Mouse (Mus musculus): Measurements from ENCODE around the gene Kremen2. TPM values are rescaled to one million over a fixed set of nuclear protein-coding genes. Genes with fewer than 3 reads are reported as not detected.

Kremen2 gene
- total RNA-seq, 2 experiments from 2014 or later: not detected

DNA sequence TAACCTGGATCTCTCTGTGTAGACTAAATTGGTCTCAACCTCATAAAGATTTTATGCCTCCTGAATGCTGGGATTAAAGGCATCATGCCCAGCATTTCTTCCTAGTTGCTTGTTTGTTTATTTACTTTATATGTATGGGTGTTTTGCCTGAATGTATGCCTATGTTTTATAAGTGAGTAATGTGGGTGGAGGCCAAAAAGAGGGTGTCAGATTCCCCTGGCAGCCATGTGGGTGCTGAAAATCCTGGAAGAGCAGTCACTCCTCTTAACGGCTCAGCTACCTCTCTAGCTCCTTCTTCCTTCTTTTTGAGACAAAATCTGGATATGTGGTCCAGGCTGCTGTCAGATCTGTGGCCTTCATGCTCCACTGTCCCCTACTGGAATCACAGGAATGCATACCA, 15.2 kb downstream of the Kremen2 start:
- DNase-seq: no peak

DNA sequence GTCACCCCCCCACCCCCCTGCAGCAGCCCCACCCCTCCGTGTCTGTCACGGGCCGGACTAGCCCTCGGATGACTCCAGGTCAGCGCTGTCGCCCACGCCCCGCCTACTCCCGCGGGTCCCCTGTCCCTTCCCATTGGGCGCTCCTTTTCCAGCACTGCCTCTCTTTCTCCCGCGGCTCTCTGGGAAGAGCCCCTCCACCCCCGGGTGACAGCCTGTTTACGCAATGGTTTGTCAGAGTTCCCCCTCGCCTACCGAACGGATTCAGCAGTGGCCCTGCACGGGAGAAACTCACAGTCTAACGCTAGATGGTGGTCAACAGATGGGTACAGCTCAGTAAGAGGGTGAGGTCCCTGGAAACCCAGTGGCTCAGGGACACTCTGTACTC, 18.9 kb downstream of the Kremen2 start:
- DNase-seq: peak; percentile 91

DNA sequence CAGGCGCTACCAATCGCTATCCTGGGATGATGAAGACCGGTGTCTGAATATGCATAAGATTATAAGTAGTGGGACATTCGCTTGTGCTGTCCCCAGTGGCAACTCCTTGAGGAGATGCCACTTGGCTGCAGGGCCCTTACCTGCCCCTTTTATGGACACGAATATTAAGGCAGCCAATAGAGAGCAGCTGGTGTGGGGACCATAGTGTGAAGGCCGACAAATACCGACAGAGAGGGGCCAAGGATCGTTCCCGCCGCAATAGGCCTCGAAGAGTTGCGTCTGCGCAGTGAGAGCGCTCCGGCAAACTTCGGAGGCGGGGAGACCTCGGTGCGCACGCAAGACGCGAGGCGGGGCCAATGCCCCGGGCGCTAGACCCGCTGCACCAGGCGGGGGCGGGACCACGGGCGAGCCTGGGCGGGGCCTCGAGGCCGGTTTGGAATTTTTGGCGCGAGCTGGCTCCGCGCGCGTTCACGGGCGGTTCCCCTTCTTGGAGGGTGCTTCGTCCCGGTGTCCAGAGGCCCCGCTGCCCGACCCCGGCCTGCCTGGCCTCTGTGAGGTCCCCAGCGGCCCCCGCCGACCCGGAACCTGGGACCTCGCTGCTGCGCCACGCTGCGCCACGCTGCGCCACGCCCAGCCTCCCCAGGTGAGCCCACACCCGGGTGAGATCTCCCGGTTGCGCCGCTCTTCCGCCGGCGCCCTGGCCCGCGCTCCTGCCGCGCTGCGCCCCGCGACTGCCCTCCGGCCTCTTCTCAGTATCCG, 19.5 kb downstream of the Kremen2 start, which contains the start of gene Pkmyt1:
TSS of gene Pkmyt1 (plus strand) at position 338 of the 759 bp plus-strand sequence.
- peak; percentile 97 for DNase-seq

DNA sequence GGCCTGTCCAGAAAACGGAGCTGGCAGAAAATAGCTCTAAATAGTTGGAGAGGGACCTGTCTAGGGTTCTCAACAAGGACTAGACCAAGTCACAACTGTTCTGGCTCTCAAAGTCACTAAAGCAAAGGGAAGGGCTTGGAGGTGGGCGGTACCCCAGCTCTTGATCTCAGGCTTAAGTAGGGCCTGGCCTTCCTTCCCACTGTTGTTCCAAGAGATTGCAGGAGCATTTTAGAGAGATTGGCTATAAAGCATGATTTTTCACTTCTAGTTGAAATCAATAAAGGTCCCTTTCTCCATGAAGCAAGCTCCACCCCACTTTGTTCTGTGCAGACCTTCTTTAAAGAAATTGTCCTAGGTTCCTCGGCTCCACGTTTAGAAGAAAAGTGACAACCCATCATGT, 20.2 kb downstream of the Kremen2 start:
- DNase-seq: no peak

DNA sequence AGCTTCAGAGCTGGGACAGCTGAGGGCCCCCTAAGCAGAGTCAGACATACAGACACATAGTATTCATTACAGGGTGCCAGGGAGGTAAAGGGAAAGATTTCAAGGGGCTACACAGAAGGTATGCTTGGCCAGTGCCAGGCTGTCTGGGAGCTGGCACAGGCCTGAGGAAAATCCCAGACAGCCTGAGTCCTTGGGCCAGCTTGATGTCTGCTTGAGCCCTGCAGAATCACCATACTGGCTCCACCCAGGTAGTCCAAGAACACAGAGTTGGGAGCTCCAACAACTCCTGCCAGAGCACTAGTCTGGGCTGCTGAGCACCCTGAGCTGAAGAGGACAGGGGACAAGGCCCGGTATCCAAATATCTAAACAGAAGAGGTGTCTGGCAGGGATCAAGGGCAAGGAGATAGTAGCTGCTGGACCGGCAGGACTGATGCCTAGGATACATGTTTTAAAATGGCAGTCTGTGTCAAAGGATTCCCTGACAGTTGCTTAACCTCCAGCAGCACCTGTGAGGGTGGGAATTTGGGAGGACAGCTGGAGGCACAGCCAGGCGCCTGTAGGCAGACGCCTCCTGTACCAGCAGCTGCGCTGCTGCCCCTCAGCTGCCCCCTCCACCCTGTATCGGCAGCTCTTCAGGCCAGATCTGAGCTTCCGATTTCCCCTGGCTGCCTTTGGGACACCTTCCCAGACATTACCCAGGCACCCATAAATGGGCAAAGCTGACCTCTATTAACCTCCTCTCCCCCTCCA, 23.1 kb downstream of the Kremen2 start, which contains the start of gene 1520401A03Rik:
TSS of gene 1520401A03Rik (minus strand) at position 408 of the 750 bp plus-strand sequence.
- DNase-seq: no peak

DNA sequence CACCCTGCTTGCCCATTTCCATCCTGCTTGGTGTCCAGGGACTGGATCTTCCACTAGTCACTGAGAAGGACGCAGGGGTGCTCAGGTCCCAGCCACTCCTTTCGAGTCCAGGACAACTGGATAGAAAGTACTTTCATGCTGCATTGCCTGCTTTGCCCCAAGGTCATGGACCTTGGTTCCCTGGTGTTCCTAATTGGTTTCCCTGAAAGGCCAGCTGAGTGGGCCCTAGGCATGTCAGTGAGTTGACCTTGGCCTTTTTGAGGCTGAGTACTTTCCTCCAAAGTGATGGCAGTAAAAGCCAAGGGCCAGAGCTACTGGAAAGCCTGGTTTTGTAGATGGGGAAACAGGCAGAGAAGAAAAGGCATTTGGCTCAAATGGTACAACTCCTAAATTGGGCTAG, 23.7 kb downstream of the Kremen2 start:
- no peak for DNase-seq

DNA sequence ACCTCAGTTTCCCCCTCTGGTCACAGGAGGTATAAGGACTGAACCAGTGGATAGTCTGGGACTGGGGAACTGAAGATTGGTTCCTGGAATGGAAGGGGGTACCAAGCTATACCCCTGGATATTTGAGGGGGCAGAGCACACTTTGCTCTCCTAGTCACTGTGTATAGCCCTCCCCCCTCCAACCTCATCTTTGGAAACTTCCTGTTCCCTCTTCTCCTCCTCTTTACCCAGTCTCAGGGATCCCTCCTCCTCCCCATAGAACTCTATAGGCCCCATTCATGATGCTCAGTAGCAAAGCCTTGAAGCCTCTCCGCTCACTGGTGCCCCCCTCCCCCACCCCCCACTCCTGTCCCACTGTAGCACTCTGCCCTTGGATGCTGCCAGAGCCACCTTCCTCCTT, 26.2 kb downstream of the Kremen2 start:
- DNase-seq: no peak

DNA sequence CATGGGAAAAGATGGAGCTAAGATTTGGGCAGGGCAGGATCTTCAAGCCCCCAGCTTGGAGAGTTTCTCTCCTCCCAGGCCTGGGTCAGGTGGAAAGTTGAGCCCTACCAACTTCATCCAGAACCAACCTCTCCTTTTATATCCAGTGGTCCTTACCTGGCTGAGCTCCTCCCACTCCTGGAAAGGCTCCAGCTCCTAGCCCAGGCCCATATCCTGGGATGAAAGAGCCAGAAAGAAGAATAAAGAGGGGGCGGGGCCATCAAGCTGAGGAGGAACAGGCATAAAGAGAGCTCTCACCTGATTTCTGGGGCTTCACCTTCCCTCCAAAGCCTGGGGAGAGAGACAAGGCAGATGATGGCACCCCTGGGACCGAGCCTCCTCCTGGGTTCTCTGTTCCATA, 28.6 kb downstream of the Kremen2 start:
- no peak for DNase-seq

DNA sequence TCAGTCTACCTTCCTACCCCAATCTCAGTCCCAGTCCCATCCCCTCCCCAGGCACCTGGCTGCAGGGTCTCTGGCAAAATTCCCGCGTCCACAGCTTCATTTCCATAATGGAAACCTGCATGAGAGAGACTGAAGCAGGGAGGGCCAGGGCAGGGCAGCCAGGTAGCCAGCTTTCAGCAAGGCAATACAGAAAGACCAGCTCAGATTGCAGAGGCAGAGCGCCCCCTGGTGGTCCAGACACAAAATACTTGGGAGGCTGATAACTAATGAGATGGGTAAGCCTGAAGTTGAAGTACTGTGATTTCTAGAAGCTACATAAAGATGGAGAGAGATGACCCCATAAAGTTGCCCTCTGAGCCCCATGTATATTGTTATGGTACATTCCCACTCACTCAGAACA, 39.4 kb downstream of the Kremen2 start:
- peak; percentile 81 for DNase-seq

DNA sequence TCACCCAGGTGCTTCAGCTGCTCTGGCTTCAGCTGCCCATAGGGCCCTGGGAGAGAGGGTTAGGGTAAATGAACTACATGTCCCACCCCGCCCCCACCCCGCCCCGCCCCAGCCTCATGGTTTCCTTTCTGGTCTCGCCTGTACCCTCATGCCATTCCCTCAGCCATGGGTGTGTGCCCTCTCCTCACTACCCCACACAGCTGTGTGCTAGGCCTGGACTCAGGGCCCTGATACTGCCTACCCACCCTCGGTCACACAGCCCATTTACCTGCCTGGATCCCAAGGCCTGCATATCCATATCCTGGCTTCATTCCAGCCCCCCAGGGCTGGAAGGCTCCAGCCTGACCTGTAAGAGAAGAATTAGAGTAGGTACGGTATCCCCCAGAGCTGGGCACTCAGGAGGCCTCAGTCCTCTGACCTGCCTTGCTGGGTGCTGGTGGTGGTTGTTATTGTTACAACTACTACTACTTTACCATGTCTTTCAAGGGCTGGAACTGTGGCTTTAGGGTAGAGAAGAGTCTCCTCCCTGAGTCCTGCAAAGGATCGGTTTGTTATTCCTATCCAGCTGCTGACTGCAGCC, 40.0 kb downstream of the Kremen2 start:
- DNase-seq: no peak

DNA sequence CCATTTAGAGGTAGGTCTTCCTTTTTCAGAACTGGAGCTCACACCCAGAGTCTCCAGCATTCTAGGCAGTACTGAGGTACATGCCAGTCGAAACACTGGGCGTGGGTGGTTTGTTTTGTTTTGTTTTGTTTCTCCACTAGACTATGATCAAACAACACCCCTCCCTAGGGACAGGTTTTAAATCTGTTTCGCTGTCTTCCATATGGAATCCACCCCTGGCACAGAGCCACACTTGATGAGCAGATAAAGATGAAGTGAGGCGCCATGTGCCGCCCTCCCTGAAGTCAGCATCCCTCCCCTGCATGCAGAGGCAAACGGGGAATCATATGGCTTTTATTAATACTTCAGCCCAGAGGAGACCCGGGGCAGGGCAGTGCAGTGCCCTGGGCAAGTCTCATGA, 40.9 kb downstream of the Kremen2 start:
- no peak for DNase-seq

DNA sequence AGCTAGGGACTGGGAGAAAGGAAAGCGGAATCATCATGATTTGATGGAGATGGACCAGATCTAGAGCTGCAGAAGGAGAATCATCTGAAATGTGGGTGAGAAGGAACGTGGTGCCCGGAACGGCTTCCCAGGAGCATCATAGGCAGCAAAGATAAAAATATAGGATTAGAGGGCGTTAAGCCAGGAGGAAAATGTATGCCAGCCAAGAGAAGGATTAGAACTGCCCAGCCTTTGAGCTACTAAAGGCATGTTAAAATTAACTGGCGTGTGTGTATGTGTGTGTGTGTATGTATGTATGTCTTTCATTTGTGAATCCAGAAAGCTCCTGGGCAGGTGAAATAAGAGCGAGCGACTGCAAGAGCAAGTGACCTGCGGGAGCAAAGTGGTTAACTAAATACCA, 42.3 kb downstream of the Kremen2 start:
- no peak for DNase-seq

DNA sequence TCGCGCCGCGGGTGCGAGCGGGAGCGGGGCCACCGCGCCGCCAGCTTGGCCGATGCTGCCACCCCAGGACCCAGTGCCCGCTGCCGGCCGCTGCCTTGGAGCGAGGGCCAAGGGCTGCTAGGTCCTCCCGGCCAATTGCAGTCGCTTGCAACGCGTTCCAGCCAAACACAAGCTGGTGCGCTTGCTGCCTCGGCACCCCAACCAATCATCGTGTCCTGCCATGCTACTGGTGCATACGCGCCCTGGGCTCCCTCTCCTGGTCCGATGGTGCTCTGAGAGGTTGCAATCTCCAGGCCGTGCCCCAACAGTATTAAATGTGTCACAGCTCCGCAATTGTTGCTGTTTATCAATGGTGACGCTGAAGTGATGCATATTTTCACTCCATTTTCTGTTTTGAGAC, 45.6 kb downstream of the Kremen2 start:
- DNase-seq: peak; percentile 91

DNA sequence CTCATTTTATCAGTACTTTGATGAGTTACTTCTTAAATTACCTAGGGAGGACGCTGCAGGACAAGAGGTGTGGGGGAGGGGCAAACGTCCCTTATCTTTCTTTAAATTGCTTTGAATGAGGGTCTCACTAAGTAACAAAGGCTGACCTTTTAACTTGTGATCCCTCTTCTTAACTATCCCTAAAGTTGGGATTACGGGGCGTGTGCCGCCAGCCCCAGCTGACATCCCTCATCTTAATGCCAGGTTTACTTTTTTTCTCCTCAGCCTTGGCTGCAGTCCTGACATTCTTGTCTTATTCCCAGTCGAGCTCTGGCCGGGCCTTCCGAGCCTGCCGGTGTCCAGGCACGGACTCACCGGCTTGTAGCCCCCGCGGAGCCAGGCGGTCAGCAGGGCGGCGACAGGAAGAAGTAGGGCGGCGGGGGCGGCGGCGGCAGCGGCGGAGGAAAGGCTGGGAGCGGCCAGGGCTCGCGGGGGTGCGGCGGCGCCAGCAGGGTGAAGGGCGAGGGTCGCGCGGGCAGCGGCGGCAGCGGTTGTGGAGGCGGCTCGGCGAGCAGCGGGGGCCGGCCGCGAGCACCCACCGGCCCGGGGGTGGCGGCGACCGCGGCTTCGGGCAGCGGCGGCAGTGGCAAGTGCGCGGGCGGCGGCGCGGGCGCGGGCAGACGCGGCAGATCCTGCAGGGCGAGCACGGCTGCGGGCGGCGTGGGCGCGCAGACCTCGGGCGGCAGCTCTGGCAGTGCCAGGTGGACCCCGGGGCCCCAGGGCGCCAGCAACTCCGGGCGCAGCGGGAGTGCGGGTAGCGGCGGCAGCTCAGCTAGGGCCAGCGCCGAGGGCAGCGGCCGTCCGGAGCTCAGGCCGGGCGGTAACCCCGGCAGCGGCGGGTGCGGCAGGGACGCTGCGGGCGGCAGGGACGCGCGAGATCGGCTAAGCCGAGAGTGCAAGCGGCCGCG, 46.2 kb downstream of the Kremen2 start:
- peak; percentile 58 for DNase-seq

DNA sequence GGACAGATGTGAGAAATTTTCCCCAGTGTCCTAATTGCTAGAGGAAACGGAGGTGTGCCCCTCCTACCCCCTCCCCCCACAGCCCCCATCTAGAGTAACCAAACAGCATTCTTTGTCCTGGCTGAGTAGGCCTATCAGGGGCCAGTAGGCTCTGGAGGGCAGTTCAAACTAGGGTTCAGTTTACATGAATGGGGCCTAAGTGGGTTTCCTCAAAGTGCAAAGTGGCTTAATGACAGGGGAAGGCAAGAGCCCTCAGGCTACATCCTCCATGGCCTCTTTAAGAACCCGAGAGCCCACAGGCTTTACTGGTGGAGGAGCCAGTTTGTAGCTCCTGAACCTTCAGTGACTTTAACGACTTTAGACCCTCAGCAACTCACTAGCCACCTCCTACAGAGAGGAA, 49.8 kb downstream of the Kremen2 start:
- DNase-seq: no peak

DNA sequence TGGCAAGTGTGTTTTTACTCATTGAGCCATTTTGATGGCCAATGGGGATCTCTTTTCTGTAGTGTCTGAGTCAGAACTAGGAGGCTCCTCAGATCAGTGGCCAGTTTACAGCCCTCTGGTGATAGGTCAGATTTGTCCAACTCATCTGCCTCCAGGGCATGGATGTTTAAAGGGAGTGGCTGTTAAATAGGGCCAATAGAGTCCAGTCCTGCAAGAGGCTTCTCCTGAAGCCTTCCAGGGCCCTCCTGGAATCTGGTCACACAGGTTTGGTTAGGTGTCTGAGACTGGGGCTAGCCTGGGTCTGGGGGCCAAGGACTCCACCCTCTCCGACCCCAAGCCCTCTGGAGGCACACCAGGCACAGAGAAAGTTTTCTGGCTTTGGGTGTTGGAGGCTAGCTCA, 51.1 kb downstream of the Kremen2 start:
- DNase-seq: no peak

Other genes with a start within 250 kb of the Kremen2 start
- 1 to 10 TPM; 5.8 to 6.3 TPM for gene Zfp213, start 181.6 kb downstream of the Kremen2 start, total RNA-seq (2021)
- gene Zfp13, start 146.3 kb downstream of the Kremen2 start, total RNA-seq (2021): 10 to 100 TPM in 1 of 2 experiments, 1 to 10 TPM in 1; 9.3 to 10.3 TPM
- gene Zscan10, start 145.0 kb downstream of the Kremen2 start, total RNA-seq (2021): not detected
- under 1 TPM; 0.48 to 0.50 TPM for gene Mmp25, start 100.6 kb downstream of the Kremen2 start, total RNA-seq (2021)
- under 1 TPM in 1 of 2 experiments, not detected in 1; 0.14 TPM for gene Bicdl2, start 85.3 kb downstream of the Kremen2 start, total RNA-seq (2021)
- 100 to 1,000 TPM; 214 to 238 TPM for gene Hcfc1r1, start 72.2 kb downstream of the Kremen2 start, total RNA-seq (2021)
- 10 to 100 TPM; 24.8 to 28.8 TPM for gene Thoc6, start 72.0 kb downstream of the Kremen2 start, total RNA-seq (2021)
- gene Tnfrsf12a, start 68.4 kb downstream of the Kremen2 start, total RNA-seq (2021): 100 to 1,000 TPM; 212 to 246 TPM
- gene Cldn6, start 66.6 kb downstream of the Kremen2 start, total RNA-seq (2021): not detected
- not detected for gene Cldn9, start 61.8 kb downstream of the Kremen2 start, total RNA-seq (2021)
- gene 1520401A03Rik, start 23.1 kb downstream of the Kremen2 start, total RNA-seq (2021): not detected
- 10 to 100 TPM; 16.6 to 16.7 TPM for gene Pkmyt1, start 19.5 kb downstream of the Kremen2 start, total RNA-seq (2021)
- 10 to 100 TPM; 19.1 to 19.3 TPM for gene Paqr4, start 5.0 kb downstream of the Kremen2 start, total RNA-seq (2021)
- gene Flywch1, start 25.8 kb upstream of the Kremen2 start, total RNA-seq (2021): 10 to 100 TPM; 32.8 to 33.4 TPM
- gene Flywch2, start 40.2 kb upstream of the Kremen2 start, total RNA-seq (2021): 1 to 10 TPM; 1.2 to 2.2 TPM
- gene Srrm2, start 44.7 kb upstream of the Kremen2 start, total RNA-seq (2021): 100 to 1,000 TPM; 275 to 287 TPM
- gene Elob, start 83.3 kb upstream of the Kremen2 start, total RNA-seq (2021): 100 to 1,000 TPM; 413 to 427 TPM
- not detected for gene Prss33, start 90.2 kb upstream of the Kremen2 start, total RNA-seq (2021)
- not detected for gene Prss32, start 98.0 kb upstream of the Kremen2 start, total RNA-seq (2021)
- not detected for gene Prss41, start 98.3 kb upstream of the Kremen2 start, total RNA-seq (2021)
- not detected for gene Prss21, start 122.2 kb upstream of the Kremen2 start, total RNA-seq (2021)
- gene Dcpp1, start 135.0 kb upstream of the Kremen2 start, total RNA-seq (2021): not detected
- gene Dcpp2, start 135.0 kb upstream of the Kremen2 start, total RNA-seq (2021): not detected
- gene Dcpp3, start 171.6 kb upstream of the Kremen2 start, total RNA-seq (2021): not detected
- not detected for gene Sbp, start 195.8 kb upstream of the Kremen2 start, total RNA-seq (2021)
- not detected for gene Sbpl, start 209.4 kb upstream of the Kremen2 start, total RNA-seq (2021)
- not detected for gene Prss30, start 234.7 kb upstream of the Kremen2 start, total RNA-seq (2021)

Data from heart, postnatal 4 days (tissue).